Mouse (Mus musculus): ENCODE results near the gene Tbck.

Gene Tbck

DNA sequence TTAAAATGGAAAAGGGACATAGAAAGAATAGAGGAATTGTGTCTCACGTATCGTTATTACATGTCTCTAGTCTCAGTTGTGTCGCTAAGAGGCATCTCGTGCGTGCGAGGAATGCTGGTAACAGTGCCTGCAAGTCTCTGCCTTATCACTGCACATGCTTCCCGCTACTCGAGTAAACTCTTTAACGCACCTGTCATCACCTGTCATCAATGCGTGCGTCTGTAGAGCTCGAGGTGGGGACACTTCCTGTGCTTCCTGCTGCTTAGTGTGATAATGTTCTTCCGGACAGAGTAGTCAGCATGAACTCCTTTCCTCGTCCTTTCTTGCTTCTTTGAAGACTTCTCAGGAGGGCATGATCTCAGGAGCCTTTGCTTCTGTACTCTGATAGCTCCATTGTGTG lies 63.8 kb downstream of the Tbck start:
- in situ Hi-C loops (cut with MboI; ENCODE audit: low pct_unique_long_range_greater_than_20kb in 1 of 2, low sequenced_read_pairs in 2 of 2, unreplicated experiment in 1 of 2), result no loop called here

DNA sequence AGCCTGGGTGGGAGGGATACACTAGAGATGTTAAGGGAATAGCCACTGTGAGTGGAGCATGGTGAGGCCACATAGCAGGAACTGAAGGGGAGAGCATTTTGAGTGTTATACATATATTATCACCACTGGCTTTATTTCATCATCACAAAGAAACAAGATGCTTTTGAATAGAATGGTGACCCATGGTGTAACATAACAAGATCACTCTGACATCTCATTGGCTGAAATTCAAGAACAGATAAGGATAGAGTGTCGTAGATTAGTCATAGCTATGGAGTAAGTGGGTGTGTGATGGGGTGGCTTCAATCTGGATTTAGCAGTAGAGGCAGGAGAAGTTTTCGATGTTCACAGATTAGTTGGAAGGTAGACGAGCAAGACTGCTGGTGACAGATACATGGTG lies 64.8 kb downstream of the Tbck start:
- in situ Hi-C loops (cut with MboI; ENCODE audit: low pct_unique_long_range_greater_than_20kb in 1 of 2, low sequenced_read_pairs in 2 of 2, unreplicated experiment in 1 of 2), result no loop called here

DNA sequence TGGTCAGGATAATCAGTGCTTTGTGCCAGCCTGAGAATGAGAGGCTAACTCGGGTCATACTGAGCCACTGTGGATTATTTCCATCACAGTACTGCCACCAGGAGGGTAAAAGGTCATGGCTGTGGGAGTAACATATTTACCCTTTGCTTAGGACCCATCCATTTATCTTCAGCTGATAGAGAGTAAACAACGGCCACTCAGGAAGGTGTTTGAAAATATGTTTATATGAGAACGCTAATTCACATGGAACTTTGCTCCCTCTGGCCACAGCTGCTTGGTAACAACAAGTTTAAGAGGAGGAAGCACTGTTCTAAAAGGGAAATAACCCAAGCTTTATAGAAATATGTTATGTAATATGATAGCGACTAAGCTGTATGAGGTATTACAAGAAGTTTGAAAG lies 68.8 kb downstream of the Tbck start:
- in situ Hi-C loops (cut with MboI; ENCODE audit: low pct_unique_long_range_greater_than_20kb in 1 of 2, low sequenced_read_pairs in 2 of 2, unreplicated experiment in 1 of 2), result no loop called here

DNA sequence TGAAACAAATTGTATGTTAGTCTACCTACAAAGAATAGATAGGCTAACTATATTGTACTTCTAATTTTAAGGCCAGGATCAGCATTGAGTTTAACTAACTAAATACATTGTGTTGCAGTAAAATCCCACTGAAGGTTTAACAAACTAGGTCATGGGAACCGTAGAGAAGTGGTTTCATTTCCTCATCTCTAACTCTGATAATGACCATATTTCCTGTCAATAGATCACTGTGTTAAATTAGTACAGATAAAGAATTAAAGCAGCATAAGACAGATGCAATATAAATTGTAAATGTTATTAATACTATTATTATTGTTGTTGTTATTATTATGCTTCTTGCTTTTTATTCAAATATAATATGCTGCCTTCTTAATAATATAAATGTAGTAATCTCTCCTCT lies 72.3 kb downstream of the Tbck start:
- in situ Hi-C loops (cut with MboI; ENCODE audit: low pct_unique_long_range_greater_than_20kb in 1 of 2, low sequenced_read_pairs in 2 of 2, unreplicated experiment in 1 of 2), result no loop called here

DNA sequence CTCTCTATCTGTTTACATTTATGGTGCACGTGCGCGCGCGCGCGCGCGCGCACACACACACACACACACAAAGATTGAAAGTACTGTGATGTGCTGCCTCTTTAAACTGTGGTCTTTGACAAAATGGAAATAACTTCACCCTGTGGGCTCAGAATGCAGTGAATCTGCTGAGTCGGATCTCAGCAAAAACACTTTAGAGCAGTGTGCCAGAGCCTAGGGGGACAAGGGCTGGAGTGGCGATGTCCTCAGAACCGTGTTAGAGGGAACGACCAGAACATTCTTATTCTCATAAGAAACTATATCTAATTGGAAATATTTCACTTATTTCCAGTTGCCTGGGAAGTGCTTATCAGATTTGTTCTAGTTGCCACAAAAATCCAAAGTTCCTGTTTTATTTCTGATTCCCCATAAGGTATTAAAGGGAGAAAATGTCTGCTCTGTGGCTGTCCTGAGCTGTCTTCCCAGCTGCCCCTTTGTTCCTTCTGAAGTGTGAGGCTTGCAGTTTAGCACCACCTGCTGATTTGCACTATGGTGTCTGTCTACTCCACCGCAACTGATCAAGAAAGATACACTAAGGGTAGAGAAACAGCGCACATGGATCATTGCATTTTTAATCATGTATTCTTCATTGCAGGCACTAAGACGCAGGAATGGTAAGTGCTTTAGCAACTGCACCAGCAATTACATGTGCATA lies 82.2 kb downstream of the Tbck start:
- in situ Hi-C loops (cut with MboI; ENCODE audit: low pct_unique_long_range_greater_than_20kb in 1 of 2, low sequenced_read_pairs in 2 of 2, unreplicated experiment in 1 of 2), result no loop called here

DNA sequence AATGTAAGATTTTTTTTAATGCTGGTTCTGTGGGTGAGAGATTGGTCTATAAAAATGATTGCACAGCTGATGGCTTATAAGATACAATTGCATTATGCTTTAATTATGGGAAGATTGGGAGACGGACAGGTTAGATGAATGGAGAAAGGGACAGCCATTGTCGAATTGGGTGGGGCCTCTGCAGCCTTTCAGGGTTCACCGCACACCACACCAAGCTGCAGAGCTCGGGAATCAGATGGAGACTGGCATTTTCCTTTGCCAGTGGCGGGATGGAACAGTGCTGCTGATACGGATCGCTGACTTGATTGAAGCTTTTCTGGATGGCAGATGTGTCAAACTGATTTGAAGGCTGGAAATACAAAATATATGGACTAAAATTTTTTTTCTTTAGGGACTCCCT lies 88.1 kb downstream of the Tbck start:
- in situ Hi-C loops (cut with MboI; ENCODE audit: low pct_unique_long_range_greater_than_20kb in 1 of 2, low sequenced_read_pairs in 2 of 2, unreplicated experiment in 1 of 2), result no loop called here

DNA sequence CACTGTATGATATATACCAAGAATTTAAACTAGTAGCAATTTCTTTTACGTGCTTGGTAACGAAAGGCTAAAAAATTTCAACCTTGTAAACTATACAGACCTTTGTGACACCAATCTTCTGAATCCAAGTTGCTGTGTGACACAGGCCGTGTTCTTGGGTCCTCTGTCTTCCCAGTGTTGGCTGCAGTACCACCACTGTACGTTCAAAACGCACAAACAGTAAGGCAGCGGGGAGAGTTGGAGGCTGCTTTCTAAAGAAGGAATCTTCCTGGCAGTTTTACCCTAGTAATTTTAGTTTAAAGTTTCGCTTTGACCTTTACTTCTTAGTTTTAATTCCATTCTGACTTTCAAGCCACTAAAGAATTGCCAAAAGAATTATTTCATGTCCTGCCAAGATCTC lies 92.7 kb downstream of the Tbck start:
- in situ Hi-C loops (cut with MboI; ENCODE audit: low pct_unique_long_range_greater_than_20kb in 1 of 2, low sequenced_read_pairs in 2 of 2, unreplicated experiment in 1 of 2), result no loop called here

DNA sequence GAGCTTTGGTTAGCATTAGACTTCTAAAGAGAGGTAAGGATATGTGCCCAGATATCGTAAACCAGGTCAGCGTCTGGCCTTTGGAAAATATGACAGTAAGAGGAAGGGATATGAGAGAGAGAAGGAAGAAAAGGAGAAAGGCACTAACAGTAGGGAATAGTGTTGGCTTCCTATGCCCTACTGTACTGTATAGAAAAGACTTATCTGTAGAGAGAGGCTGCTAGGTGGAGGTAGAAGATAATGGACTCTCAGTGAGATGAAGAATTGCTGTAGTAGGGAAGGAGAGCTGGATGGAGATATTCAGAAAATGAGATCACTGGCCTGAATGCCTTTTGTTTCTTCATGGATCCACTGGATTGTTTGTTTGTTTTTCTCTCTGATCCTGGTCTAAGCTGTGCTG lies 97.2 kb downstream of the Tbck start:
- in situ Hi-C loops (cut with MboI; ENCODE audit: low pct_unique_long_range_greater_than_20kb in 1 of 2, low sequenced_read_pairs in 2 of 2, unreplicated experiment in 1 of 2), result no loop called here

DNA sequence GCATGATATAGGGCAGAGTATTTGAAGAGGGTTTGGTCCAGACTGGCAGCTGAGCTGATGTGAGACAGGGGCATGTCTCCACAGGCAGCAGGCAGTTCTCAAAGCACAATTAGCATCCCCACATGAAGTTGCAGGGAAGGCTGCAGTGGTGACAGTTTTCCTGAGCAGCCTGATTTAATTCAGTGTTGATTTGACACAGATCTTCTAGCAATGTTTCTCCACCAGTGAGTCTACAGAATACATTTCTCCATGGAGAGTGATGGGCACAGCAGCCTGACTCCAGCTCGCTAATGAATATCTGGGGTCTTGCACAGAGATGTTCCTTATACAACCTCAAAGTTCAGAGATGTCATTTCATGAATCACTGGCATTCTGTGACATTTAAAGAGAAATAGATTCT lies 99.1 kb downstream of the Tbck start:
- in situ Hi-C loops (cut with MboI; ENCODE audit: low pct_unique_long_range_greater_than_20kb in 1 of 2, low sequenced_read_pairs in 2 of 2, unreplicated experiment in 1 of 2), result no loop called here

DNA sequence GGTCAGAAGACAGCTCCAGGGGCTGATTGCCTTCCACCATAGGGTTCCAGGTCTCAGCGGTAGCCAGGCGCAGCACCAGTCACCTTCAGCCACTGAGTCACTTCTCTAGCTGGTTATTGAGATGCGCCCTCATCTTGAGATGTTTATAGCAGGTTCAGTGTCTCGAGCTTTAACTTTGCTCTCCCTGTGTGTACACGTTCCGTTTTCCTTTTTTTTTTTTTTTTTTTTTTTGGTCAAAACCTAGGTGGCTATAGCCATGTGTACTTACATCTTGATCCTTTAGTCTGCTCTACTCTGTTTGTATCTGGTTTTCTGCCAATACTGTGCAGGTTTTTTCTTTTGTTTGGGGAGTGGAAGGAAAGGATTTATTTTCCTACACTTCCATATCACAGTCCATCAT lies 100.8 kb downstream of the Tbck start:
- in situ Hi-C loops (cut with MboI; ENCODE audit: low pct_unique_long_range_greater_than_20kb in 1 of 2, low sequenced_read_pairs in 2 of 2, unreplicated experiment in 1 of 2), result no loop called here

DNA sequence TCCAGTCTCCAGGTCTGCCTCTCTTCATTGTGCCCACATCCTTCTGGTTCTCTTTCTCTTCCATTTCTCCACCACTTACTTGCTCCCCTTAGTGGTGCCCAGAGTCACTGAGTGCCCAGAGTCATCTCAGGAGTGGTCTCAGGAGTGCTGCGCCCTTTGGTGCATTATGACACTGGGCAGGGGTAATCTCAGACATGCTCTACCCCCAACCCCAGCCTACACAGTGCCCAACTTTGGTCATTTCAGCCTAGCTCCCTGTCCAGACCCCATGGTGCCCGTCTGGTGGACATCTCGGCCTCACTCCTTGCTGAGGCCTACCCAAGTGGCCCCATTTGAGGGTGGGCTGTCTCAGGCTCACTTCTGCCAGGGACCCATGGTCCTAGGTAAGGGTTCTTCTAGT lies 102.7 kb downstream of the Tbck start:
- in situ Hi-C loops (cut with MboI; ENCODE audit: low pct_unique_long_range_greater_than_20kb in 1 of 2, low sequenced_read_pairs in 2 of 2, unreplicated experiment in 1 of 2), result no loop called here

DNA sequence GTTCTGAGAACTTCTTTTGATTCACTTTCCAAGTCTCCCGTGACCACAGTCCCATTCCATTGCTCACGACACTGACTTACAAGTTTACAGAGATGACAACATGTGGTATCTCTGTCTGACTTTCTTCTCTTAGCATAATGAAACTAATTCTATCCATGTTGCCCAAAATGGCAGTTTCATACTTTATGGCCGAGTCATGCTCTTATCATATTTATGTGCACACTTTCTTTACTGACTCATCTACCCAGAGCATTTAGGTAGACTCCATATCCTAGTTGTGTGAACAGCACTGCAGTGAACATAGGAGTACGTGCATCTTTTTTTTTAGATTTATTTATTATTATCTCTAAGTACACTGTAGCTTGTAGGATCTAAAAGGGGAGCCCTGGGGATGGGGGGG lies 103.8 kb downstream of the Tbck start:
- in situ Hi-C loops (cut with MboI; ENCODE audit: low pct_unique_long_range_greater_than_20kb in 1 of 2, low sequenced_read_pairs in 2 of 2, unreplicated experiment in 1 of 2), result no loop called here

DNA sequence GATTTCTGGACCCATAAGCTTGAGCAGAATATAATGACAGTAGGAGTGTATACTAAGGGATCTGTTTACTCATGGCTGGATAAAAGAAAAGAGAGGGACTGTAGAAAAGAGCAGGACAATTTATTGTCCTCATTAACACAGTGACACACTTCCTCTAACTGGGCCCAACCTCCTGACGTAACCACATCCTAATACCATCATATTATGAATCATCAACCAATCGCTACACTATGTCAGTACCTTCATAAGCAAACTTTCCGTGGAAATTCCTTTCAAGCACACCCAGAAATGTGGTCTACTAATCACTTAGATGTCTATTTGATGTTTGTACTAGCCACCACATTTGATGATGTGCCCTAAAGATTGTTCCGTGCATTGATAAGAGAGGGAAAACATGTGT lies 107.2 kb downstream of the Tbck start:
- in situ Hi-C loops (cut with MboI; ENCODE audit: low pct_unique_long_range_greater_than_20kb in 1 of 2, low sequenced_read_pairs in 2 of 2, unreplicated experiment in 1 of 2), result no loop called here

DNA sequence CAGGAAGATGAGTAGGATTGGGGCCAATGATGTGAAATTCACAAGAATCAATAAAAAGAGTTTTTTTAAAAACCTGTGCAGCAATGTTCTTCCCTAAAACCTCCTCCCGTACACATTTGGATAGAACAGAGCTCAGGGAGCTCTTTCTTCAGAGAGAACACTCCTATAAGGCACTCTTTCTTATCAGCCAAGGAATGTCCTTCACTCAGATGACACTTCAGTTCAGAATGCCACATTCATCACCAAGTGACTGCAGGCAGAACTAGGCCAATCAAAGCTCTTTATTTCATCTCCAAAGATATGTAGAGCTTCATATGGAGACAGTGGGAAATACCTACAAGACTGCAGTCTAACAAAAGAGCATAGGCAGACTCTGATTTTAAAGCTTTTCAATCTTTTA lies 116.3 kb downstream of the Tbck start:
- in situ Hi-C loops (cut with MboI; ENCODE audit: low pct_unique_long_range_greater_than_20kb in 1 of 2, low sequenced_read_pairs in 2 of 2, unreplicated experiment in 1 of 2), result no loop called here

DNA sequence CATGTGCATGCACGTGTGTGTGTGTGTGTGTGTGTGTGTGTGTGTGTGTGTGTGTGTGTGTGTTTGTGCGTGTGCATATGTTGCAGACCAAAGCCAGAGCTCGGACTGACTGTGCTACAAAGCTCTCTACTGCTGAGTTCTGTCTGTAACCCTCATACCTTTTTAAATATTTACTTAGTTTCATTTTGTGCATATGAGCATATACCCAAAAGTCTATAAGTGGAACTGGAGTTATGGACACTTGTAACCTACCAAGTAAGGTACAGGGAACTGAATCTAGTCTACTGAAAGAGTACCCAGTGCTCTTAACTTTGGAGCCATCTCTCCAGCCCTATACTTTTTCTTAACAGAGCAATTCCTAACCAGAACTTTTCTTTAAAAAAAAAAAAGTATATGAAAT lies 118.0 kb downstream of the Tbck start:
- in situ Hi-C loops (cut with MboI; ENCODE audit: low pct_unique_long_range_greater_than_20kb in 1 of 2, low sequenced_read_pairs in 2 of 2, unreplicated experiment in 1 of 2), result no loop called here

DNA sequence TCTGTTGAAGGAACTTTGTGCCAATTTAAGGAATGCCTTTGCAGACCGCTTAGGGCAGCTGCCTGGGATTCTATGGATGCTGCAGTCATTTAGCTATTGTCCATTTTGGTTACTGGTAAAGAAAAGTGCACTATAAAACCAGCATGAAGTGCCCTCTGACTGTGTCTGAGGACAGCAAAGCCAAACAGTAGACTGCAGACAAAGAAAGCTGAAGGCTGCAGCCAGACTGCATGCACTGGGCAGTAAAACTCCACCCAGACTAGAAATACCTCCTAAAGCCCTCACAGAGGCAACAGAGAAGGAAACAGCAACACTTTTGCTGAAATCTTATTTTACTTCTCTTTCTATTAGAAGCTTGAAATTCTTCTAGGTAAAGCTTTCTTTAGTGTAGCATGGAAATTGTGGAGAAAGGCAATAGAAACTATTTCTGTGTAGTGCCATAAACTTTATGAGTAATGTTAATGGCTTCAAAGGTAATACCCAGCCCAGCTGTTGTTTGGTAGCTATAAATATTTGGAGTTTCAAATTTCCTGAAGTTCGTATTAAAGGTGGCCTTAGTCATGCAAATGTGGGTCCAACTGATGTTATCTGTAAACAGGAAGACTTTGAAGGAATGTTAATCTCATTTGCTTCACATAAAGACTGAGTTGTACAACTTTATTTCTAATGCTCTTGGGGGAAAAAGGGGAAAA lies 124.1 kb downstream of the Tbck start:
- in situ Hi-C loops (cut with MboI; ENCODE audit: low pct_unique_long_range_greater_than_20kb in 1 of 2, low sequenced_read_pairs in 2 of 2, unreplicated experiment in 1 of 2), result no loop called here

DNA sequence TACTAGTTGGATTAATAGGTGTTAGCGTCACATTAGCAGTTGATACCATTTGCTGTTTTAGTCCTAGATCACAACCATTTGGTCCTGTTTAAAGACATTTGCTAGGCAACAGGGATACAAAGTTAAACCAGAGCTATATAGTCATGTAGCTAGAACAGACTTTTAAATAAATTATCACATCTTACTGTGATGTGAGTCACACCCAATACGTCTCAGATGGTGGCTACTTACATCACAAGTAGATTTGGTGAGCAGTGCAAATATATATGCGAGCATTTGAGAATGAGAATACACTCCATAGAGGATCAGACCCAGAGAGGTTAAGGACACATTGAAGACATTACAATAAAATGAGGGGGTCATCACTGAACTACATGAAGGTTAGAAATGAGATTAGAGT lies 125.0 kb downstream of the Tbck start:
- in situ Hi-C loops (cut with MboI; ENCODE audit: low pct_unique_long_range_greater_than_20kb in 1 of 2, low sequenced_read_pairs in 2 of 2, unreplicated experiment in 1 of 2), result no loop called here

DNA sequence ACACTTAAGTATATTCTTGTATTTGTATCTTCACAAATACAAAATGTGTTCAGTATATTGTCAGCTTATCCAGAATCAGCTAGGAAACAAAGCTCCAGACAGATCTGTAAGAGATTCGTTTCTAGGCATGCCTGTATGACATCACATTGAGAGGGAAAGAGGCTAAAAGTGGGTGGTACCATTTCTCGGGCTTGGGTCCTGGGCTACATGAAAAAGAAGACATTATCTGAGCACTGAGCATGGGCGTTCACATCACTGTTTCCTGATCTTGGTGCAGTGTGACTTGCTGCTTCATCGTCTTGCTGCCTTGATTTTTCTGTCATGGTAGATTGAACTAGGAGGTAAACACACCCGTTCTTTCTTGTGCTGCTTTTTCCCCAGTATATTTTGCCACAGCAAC lies 127.8 kb downstream of the Tbck start:
- in situ Hi-C loops (cut with MboI; ENCODE audit: low pct_unique_long_range_greater_than_20kb in 1 of 2, low sequenced_read_pairs in 2 of 2, unreplicated experiment in 1 of 2), result no loop called here

DNA sequence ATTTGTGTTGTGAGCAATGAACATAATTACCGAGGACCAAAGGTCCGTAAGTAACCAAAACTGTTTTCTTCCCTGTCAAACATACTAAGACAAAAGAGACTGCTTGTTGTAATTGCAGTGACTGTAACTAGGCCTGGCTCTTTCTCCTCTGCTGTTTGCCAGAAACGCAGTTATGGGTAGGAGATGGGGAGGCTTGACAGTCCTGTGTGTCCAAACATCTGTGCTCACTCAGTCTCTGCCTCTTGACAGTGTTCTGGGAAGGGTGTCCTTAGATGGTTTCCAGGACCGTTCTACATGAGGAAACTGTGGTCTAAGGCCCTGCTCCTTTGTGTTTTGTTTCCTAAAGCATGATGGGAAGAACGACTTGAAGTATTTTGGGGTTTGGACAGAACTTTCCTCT lies 128.4 kb downstream of the Tbck start:
- in situ Hi-C loops (cut with MboI; ENCODE audit: low pct_unique_long_range_greater_than_20kb in 1 of 2, low sequenced_read_pairs in 2 of 2, unreplicated experiment in 1 of 2), result no loop called here

DNA sequence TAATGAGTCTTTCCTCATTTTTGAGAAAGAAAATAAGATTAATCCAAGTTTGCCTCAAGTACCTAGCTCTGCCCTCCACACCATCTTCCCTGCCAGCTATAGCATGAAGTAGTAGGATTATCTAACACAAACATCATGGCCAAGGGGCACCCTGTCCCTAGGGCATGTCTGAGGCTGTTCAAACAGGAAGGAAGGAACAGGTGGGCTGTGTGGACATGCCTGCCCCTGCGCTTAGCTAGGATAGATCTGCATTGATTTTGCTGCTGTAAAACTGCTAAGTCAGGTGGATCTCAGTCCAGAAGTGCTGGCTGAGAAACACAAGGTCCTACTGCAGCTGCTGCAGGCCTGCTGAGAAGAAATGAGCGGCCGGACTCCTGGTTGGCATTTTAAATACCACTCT lies 129.2 kb downstream of the Tbck start:
- in situ Hi-C loops (cut with MboI; ENCODE audit: low pct_unique_long_range_greater_than_20kb in 1 of 2, low sequenced_read_pairs in 2 of 2, unreplicated experiment in 1 of 2), result no loop called here
